Comparison of ENCODE assay signal across 21 mouse cellular contexts in the genomic region with DNA sequence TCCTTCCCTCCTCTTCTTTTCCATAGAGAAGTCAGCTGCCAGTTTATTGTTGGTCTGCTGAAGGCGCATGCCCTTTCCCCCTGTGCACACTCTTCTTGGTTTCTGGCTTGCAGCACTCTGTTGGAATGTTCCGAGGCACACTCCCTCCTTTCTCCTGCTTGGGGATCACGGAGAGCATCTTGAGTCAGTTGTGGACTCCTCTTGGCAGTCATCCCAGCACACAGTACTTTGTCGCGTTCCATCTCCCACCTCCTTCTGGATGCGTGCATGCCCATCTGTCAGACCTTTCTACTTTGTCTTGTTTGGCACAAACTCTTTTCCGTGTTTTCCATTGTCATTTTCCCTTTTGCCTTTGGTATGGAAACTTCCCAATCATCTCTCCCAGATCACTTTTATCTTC. TPM values are rescaled to one million over a fixed set of nuclear protein-coding genes. Genes with fewer than 3 reads are reported as not detected.
A peak's percentile ranks its signal among the peaks of the same experiment; 100 is the strongest.
DNase-seq lines count a peak whose midpoint lies in the region; ATAC-seq and TF ChIP-seq lines count a peak whose summit lies in the region.
"Had no signal": no experiment of that assay in that cellular context is flagged by ENCODE, and none has a peak within 500 bp of the region (broad histone marks: within the 10 kb centered on the region; RNA-seq: fewer than 3 reads in every experiment).

No protein-coding gene starts in this region.

- DNase-seq in cerebellum, adult 9-10 months, result peak; percentile 77
- no peak for DNase-seq in cerebellum, adult 8-10 months
- DNase-seq in midbrain, postnatal 0 days (ENCODE audit: low spot score), result peak; percentile 43
- no peak for DNase-seq in midbrain, embryonic 11.5 days (ENCODE audit: low spot score, missing footprints)
- DNase-seq in layer of hippocampus, postnatal 36 days, result peak; percentile 62 to 64
- DNase-seq in thymus, postnatal 14 days, result no peak
- DNase-seq: heart, adult 18-20 months; heart, postnatal 14 days; kidney, adult 2 months; kidney, postnatal 36 days; liver, embryonic 13.5 days; thymus, postnatal 4 days had no signal

- H3K4me3 ChIP-seq in midbrain, postnatal 0 days (ENCODE audit: low read depth, low read length), result no peak overlapping the region
- no peak overlapping the region for H3K4me3 ChIP-seq in midbrain, embryonic 11.5 days (ENCODE audit: low read depth, low read length)
- no peak overlapping the region for H3K4me3 ChIP-seq in intestine, postnatal 0 days (ENCODE audit: low read depth, low read length)
- H3K4me3 ChIP-seq: forebrain, embryonic 13.5 days; hindbrain, embryonic 15.5 days; liver, embryonic 13.5 days; neural tube, embryonic 12.5 days had no signal

- no peak overlapping the region for H3K27ac ChIP-seq in midbrain, postnatal 0 days (ENCODE audit: low read depth, low read length)
- no peak overlapping the region for H3K27ac ChIP-seq in midbrain, embryonic 11.5 days (ENCODE audit: low read depth, low read length)
- H3K27ac ChIP-seq in intestine, postnatal 0 days (ENCODE audit: low read depth, low read length), result no peak overlapping the region
- H3K27ac ChIP-seq: forebrain, embryonic 13.5 days; hindbrain, embryonic 15.5 days; liver, embryonic 13.5 days; neural tube, embryonic 12.5 days had no signal

- no peaks in the 10 kb centered on the region for H3K36me3 ChIP-seq in midbrain, postnatal 0 days (ENCODE audit: insufficient read depth, low read length)
- no peaks in the 10 kb centered on the region for H3K36me3 ChIP-seq in midbrain, embryonic 11.5 days (ENCODE audit: control insufficient read depth, insufficient read depth, low read length)
- H3K36me3 ChIP-seq in intestine, postnatal 0 days (ENCODE audit: control insufficient read depth, insufficient read depth), result no peaks in the 10 kb centered on the region
- H3K36me3 ChIP-seq: hindbrain, embryonic 15.5 days; liver, embryonic 13.5 days; neural tube, embryonic 12.5 days had no signal

- no peaks in the 10 kb centered on the region for H3K4me1 ChIP-seq in midbrain, postnatal 0 days (ENCODE audit: insufficient read depth, low read length)
- no peaks in the 10 kb centered on the region for H3K4me1 ChIP-seq in midbrain, embryonic 11.5 days (ENCODE audit: control insufficient read depth, insufficient read depth, low read length)
- H3K4me1 ChIP-seq in intestine, postnatal 0 days (replicated peaks; ENCODE audit: control insufficient read depth, insufficient read depth, low read length), result no peaks in the 10 kb centered on the region
- H3K4me1 ChIP-seq: liver, embryonic 13.5 days; neural tube, embryonic 12.5 days had no signal

- no peaks in the 10 kb centered on the region for H3K9me3 ChIP-seq in midbrain, postnatal 0 days (ENCODE audit: low read length)
- no peaks in the 10 kb centered on the region for H3K9me3 ChIP-seq in midbrain, embryonic 11.5 days (ENCODE audit: control insufficient read depth, low read length)
- H3K9me3 ChIP-seq in intestine, postnatal 0 days (ENCODE audit: control insufficient read depth), result no peaks in the 10 kb centered on the region
- H3K9me3 ChIP-seq: forebrain, embryonic 13.5 days; hindbrain, embryonic 15.5 days; liver, embryonic 13.5 days; neural tube, embryonic 12.5 days had no signal

- no peaks in the 10 kb centered on the region for H3K27me3 ChIP-seq in midbrain, postnatal 0 days (ENCODE audit: insufficient read depth, low read length)
- no peaks in the 10 kb centered on the region for H3K27me3 ChIP-seq in midbrain, embryonic 11.5 days (ENCODE audit: control insufficient read depth, insufficient read depth, low read length)
- H3K27me3 ChIP-seq in intestine, postnatal 0 days (replicated peaks; ENCODE audit: control insufficient read depth, insufficient read depth, low read length), result no peaks in the 10 kb centered on the region
- H3K27me3 ChIP-seq: forebrain, embryonic 13.5 days; hindbrain, embryonic 15.5 days; liver, embryonic 13.5 days; neural tube, embryonic 12.5 days had no signal

- ATAC-seq in midbrain, postnatal 0 days (ENCODE audit: low FRiP score), result no peak
- ATAC-seq in midbrain, embryonic 11.5 days (ENCODE audit: low FRiP score), result no peak
- no peak for ATAC-seq in megakaryocyte, adult 5-6 weeks (ENCODE audit: poor library complexity, severe bottlenecking)
- no peak for ATAC-seq in intestine, postnatal 0 days
- ATAC-seq: forebrain, embryonic 13.5 days; midbrain, embryonic 16.5 days had no signal

- H3K4me2 ChIP-seq in midbrain, postnatal 0 days (ENCODE audit: low read depth, low read length, poor library complexity, severe bottlenecking), result no peak overlapping the region
- no peak overlapping the region for H3K4me2 ChIP-seq in midbrain, embryonic 11.5 days
- no peak overlapping the region for H3K4me2 ChIP-seq in intestine, postnatal 0 days (replicated peaks; ENCODE audit: low read depth)
- H3K4me2 ChIP-seq: forebrain, embryonic 13.5 days; hindbrain, embryonic 15.5 days; liver, embryonic 13.5 days; neural tube, embryonic 12.5 days had no signal

- 83% methylated on average over 7 of the region's 7 CpGs for WGBS in midbrain, postnatal 0 days
- 97% methylated on average over 7 of the region's 7 CpGs for WGBS in midbrain, embryonic 11.5 days
- 77% methylated on average over 7 of the region's 7 CpGs for WGBS in intestine, postnatal 0 days

- H3K9ac ChIP-seq in midbrain, postnatal 0 days (replicated peaks; ENCODE audit: low read length, poor library complexity, severe bottlenecking), result no peak overlapping the region
- no peak overlapping the region for H3K9ac ChIP-seq in midbrain, embryonic 11.5 days (ENCODE audit: low read length)
- no peak overlapping the region for H3K9ac ChIP-seq in intestine, postnatal 0 days (ENCODE audit: low read depth, low read length)
- H3K9ac ChIP-seq: forebrain, embryonic 13.5 days; hindbrain, embryonic 15.5 days; liver, embryonic 13.5 days; neural tube, embryonic 12.5 days had no signal

- TF ChIP-seq CTCF in midbrain, postnatal 0 days (IDR thresholded peaks at IDR 0.05), result no peak
- no peak for TF ChIP-seq CTCF in intestine, postnatal 0 days (IDR thresholded peaks at IDR 0.05; ENCODE audit: low read depth)

RNA-seq across cellular contexts. Expression of gene Rnf182, which starts 22.2 kb away (rescaled TPM):
- total RNA-seq in midbrain, postnatal 0 days (2014; rRNA removed), result 6.0 and 10.2 TPM in 2 replicates
- polyA plus RNA-seq in midbrain, postnatal 0 days (2015; fragmentation: Nextera tagmentation; extraction: Ambion mirVana), result 22.2 and 25.5 TPM in 2 replicates
- 7.6 and 7.7 TPM in 2 replicates for polyA plus RNA-seq in midbrain, embryonic 11.5 days (2014; fragmentation: Nextera tagmentation; extraction: Ambion mirVana)
- 10 to 100 TPM; 35.1 to 39.8 TPM for total RNA-seq in layer of hippocampus, postnatal 36 days (2021)
- not detected in 2 replicates for total RNA-seq in megakaryocyte, adult 5-6 weeks (2015)
- not detected in 2 replicates for total RNA-seq in megakaryocyte, adult 5-6 weeks (2017)
- 0.21 and 0.64 TPM in 2 replicates for polyA plus RNA-seq in intestine, postnatal 0 days (2015; fragmentation: Nextera tagmentation; extraction: Ambion mirVana)
- total RNA-seq: common myeloid progenitor, adult 5-6 weeks; gastrocnemius, adult 18-20 months; heart, adult 18-20 months; megakaryocyte progenitor cell, adult 5-6 weeks had no signal

Comparison
In these comparisons a context has a peak if more than half of its experiments do, and no peak if none do; other contexts are left out.
1. DNase-seq: peak in cerebellum, adult 9-10 months (single experiment), midbrain, postnatal 0 days (single experiment) and layer of hippocampus, postnatal 36 days (2 of 2); none in cerebellum, adult 8-10 months (single experiment), midbrain, embryonic 11.5 days (single experiment) and thymus, postnatal 14 days (single experiment).